Mouse (Mus musculus) C2C12 (cell line): ENCODE results near the gene Mms19. TPM values are rescaled to one million over a fixed set of nuclear protein-coding genes. Genes with fewer than 3 reads are reported as not detected.
A peak's percentile ranks its signal among the peaks of the same experiment; 100 is the strongest.

ENCODE experiments used
- H3K27me3 ChIP-seq: one replicate; pipeline ENCODE4 v1.6.1; 2011; ENCODE audit not compliant: control insufficient read depth, insufficient read depth, insufficient read length
- H3K36me3 ChIP-seq: one replicate; pipeline ENCODE4 v1.6.1; 2011; ENCODE audit not compliant: control insufficient read depth, insufficient read depth
- H3K4me3 ChIP-seq: one replicate; pipeline ENCODE4 v1.5.1; 2011; ENCODE audit warnings: mild to moderate bottlenecking, control low read depth; ENCODE audit not compliant: poor library complexity, insufficient read depth, severe bottlenecking
- H3K79me2 ChIP-seq: one replicate; pipeline ENCODE4 v1.6.1; 2011; ENCODE audit not compliant: control insufficient read depth, insufficient read depth
- H3K79me3 ChIP-seq: one replicate; pipeline ENCODE4 v1.6.1; 2011; ENCODE audit warnings: low read depth, control low read depth
- H3ac ChIP-seq: one replicate; pipeline ENCODE3; 2011; ENCODE audit warnings: low read depth; ENCODE audit not compliant: control insufficient read depth, insufficient read length
- CEBPB ChIP-seq: IDR thresholded peaks from one replicate; pipeline ENCODE4 v1.6.1; 2011; ENCODE audit warnings: low read depth, mild to moderate bottlenecking, control low read depth, moderate library complexity
- CTCF ChIP-seq: IDR thresholded peaks from one replicate; pipeline ENCODE4 v1.5.1; 2011; ENCODE audit not compliant: control insufficient read depth, insufficient read depth, insufficient read length
- FOSL1 ChIP-seq: IDR thresholded peaks from one replicate; pipeline ENCODE4 v1.8.0; 2011; ENCODE audit warnings: mild to moderate bottlenecking, low read length; ENCODE audit not compliant: poor library complexity, insufficient read depth, severe bottlenecking
- MAX ChIP-seq: IDR thresholded peaks from one replicate; pipeline ENCODE4 v1.6.1; 2011; ENCODE audit warnings: mild to moderate bottlenecking, control low read depth
- MYOD1 ChIP-seq: IDR thresholded peaks from one replicate; pipeline ENCODE4 v1.6.1; 2011; ENCODE audit warnings: low read depth; ENCODE audit not compliant: control insufficient read depth, insufficient read length
- MYOG ChIP-seq: IDR thresholded peaks from one replicate; pipeline ENCODE4 v1.6.1; 2011; ENCODE audit not compliant: control insufficient read depth, insufficient read length; ENCODE audit errors: extremely low read depth
- USF1 ChIP-seq: IDR thresholded peaks from one replicate; pipeline ENCODE4 v1.6.1; 2011; ENCODE audit warnings: low read depth, mild to moderate bottlenecking, control low read depth, moderate library complexity
- polyA plus RNA-seq: library from polyadenylated mRNA; unstranded; fragments of >200 nt; fragmentation: generic; extraction: Trizol; gene quantifications from one replicate; pipeline ENCODE4 v1.2.1, GENCODE M21; 2012; ENCODE audit warnings: missing spikeins

Mms19 gene
- polyA plus RNA-seq, 1 experiment: 21.9 TPM

- H3K36me3 ChIP-seq: peaks cover 3% of the 10 kb centered on the region
- peaks cover 95% of the 10 kb centered on the region for H3K79me2 ChIP-seq
- H3ac ChIP-seq: peak overlapping the region; percentile 91
- H3K4me3 ChIP-seq: peak overlapping the region; percentile 82
- H3K79me3 ChIP-seq: peaks cover 74% of the 10 kb centered on the region
- no peak for TF ChIP-seq MYOD1
- TF ChIP-seq FOSL1: no peak
- TF ChIP-seq CEBPB: no peak
- no peak for TF ChIP-seq MYOG
- no peak for TF ChIP-seq MAX
- TF ChIP-seq CTCF: no peak
- TF ChIP-seq USF1: no peak
- H3K27me3 ChIP-seq: no peaks in the 10 kb centered on the region
Measured at GRCm38 (mm10) chr19:41980422-41980818, 537 bp downstream of the Mms19 start.

GRCm38 (mm10) chr19:41973891-41974794 lies 6.8 kb downstream of the Mms19 start:
- no peak overlapping the region for H3K4me3 ChIP-seq
- H3K27me3 ChIP-seq: no peaks in the 10 kb centered on the region
- peaks cover 100% of the 10 kb centered on the region for H3K79me2 ChIP-seq
- H3ac ChIP-seq: no peak overlapping the region
- peaks cover 4% of the 10 kb centered on the region for H3K36me3 ChIP-seq
- H3K79me3 ChIP-seq: peaks cover 74% of the 10 kb centered on the region
- TF ChIP-seq CTCF: no peak
- TF ChIP-seq MYOG: no peak
- no peak for TF ChIP-seq MAX
- TF ChIP-seq USF1: no peak
- TF ChIP-seq FOSL1: no peak
- TF ChIP-seq CEBPB: no peak
- no peak for TF ChIP-seq MYOD1

DNA sequence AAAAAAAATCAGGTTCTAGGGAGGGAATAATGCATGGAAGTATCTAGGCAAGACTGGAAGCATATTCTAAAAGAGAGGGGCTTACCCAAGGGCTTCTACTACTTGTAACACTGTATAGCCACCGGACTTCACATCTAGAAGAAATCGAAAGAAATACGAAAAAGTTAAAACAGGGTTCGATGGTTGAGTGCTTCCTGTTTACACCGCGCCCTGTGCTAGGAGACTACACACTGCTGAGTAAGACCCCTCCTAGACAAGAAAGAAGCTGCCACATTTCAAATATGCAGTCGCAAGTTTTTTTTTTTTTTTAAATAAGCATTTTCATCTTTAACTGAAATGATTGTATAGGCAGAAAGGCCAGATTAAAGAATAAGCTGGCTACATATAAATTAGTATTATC lies 11.3 kb downstream of the Mms19 start:
- no peaks in the 10 kb centered on the region for H3K27me3 ChIP-seq
- peaks cover 64% of the 10 kb centered on the region for H3K79me2 ChIP-seq
- H3K4me3 ChIP-seq: no peak overlapping the region
- no peak for TF ChIP-seq MAX
- H3K79me3 ChIP-seq: peaks cover 39% of the 10 kb centered on the region
- no peak overlapping the region for H3ac ChIP-seq
- H3K36me3 ChIP-seq: peaks cover 36% of the 10 kb centered on the region

DNA sequence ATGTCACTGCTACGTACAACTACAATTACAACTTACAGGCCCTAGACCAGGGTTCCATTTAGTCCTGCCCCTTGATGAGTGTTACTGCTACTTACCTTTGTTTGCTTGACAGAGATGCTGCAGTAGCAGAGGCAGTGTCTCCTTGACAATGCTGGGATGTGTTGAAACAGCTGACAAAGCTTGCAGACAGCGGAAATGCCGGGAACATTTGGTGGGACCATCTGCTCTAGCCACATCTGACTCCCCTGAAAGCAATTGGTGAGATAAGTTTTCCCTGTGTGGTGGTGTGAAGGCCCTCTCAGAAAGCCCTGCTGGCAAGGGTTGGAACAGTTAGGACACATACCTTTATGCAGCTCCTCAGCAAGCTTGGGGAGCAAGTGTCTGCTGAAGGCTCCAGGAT lies 27.4 kb downstream of the Mms19 start:
- H3ac ChIP-seq: no peak overlapping the region
- peaks cover 94% of the 10 kb centered on the region for H3K36me3 ChIP-seq
- no peak overlapping the region for H3K4me3 ChIP-seq
- TF ChIP-seq USF1 (no peak), CEBPB (no peak), MYOG (no peak), MYOD1 (no peak), CTCF (no peak), FOSL1 (no peak), MAX (no peak)
- H3K27me3 ChIP-seq: no peaks in the 10 kb centered on the region
- H3K79me3 ChIP-seq: no peaks in the 10 kb centered on the region
- no peaks in the 10 kb centered on the region for H3K79me2 ChIP-seq

GRCm38 (mm10) chr19:41952287-41952686 lies 28.7 kb downstream of the Mms19 start:
- H3K4me3 ChIP-seq: no peak overlapping the region
- TF ChIP-seq CTCF: peak; percentile 16
- TF ChIP-seq FOSL1: no peak
- H3K79me2 ChIP-seq: no peaks in the 10 kb centered on the region
- peaks cover 95% of the 10 kb centered on the region for H3K36me3 ChIP-seq
- no peaks in the 10 kb centered on the region for H3K27me3 ChIP-seq
- no peak overlapping the region for H3ac ChIP-seq
- no peaks in the 10 kb centered on the region for H3K79me3 ChIP-seq

- Histone ChIP-seq H3K4me3 (no peak overlapping the region), H3K36me3 (peaks cover 98% of the 10 kb centered on the region)
- TF ChIP-seq MAX: no peak
- no peak for TF ChIP-seq CEBPB
- no peak for TF ChIP-seq MYOD1
- TF ChIP-seq MYOG: no peak
- no peak for TF ChIP-seq CTCF
- no peak for TF ChIP-seq FOSL1
- no peak for TF ChIP-seq USF1
Measured at GRCm38 (mm10) chr19:41943841-41944240, 37.1 kb downstream of the Mms19 start.

More at GRCm38 (mm10) chr19:41943841-41944240, 37.1 kb downstream of the Mms19 start:
- H3K79me2 ChIP-seq: peaks cover 20% of the 10 kb centered on the region
- no peak overlapping the region for H3ac ChIP-seq
- no peaks in the 10 kb centered on the region for H3K27me3 ChIP-seq
- H3K79me3 ChIP-seq: peaks cover 9% of the 10 kb centered on the region
